Mouse (Mus musculus) spleen, adult 2 months (tissue): ENCODE data around the gene Rtn4.

Experiments
- CTCF ChIP-seq: fragments of 200-500 bp; IDR thresholded peaks from 2 replicates; pipeline ENCODE4 v1.5.1; 2011; ENCODE audit warnings: mild to moderate bottlenecking, inconsistent platforms; ENCODE audit not compliant: insufficient read depth, insufficient read length, insufficient replicate concordance; ENCODE audit errors: extremely low read depth
- POLR2A ChIP-seq: fragments of 200-500 bp; IDR thresholded peaks from 2 replicates; pipeline ENCODE4 v1.6.1; 2011; ENCODE audit warnings: low read depth, low read length, inconsistent platforms

DNA sequence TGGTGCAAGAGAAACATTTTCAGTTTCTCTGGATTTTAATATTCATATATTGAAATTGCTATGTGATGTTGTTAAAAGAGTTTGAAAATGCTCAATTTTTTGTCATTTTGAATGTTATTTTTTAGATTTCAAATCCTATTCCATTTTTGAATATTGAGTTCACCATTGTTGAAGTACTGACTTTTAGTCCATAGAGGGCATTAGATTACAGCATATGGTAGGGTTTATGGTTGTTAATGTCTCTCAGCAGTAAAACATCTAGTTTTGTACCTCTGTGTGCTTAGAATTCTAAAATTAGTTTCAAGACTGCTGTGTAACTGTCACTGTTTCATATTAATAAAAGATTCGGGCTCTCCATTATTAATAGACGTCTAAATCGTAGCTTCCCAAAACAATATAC is 22.8 kb downstream of the Rtn4 start:
- TF ChIP-seq CTCF, result no peak
- TF ChIP-seq POLR2A, result no peak
